Mouse (Mus musculus) activated CD4-positive, CD25-positive, alpha-beta regulatory T cell, adult 4 months (primary cell): ENCODE data around the gene Agbl1. TPM values are rescaled to one million over a fixed set of nuclear protein-coding genes. Genes with fewer than 3 reads are reported as not detected.
"Not testable (repeated sequence)": the region's sequence is repeated elsewhere in the genome, so short reads cannot be mapped to it uniquely, and the experiment has no call there.

Experiments used
- ATAC-seq: one replicate; pipeline ENCODE4 v1.8.0; 2017
- polyA plus RNA-seq, 2 experiments: library from polyadenylated mRNA; unstranded; fragments of 100-300 nt; shearing (Covaris generic); gene quantifications; one replicate each; pipeline ENCODE4 v1.2.1; 2017

Agbl1 gene
- polyA plus RNA-seq, 2 experiments from 2014 or later: not detected

DNA sequence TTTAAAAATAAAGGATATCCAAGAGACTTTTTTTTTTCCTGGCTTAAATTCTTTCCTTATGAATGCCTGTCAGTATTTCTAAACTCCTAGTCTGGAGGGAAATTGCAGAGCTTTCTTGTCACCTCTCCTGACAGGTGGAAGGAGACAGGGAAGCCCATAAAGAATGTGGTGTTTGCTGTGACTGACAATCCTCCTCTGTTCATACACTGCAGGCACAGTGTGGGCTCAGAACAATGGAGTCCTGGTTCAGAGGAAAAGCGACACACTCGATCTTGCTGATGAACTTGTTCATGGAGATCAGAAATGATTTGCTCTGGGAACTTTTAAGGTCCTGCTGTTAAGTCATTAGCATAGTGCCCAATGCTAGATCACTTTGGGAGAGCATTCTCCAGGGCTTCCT lies 368.1 kb downstream of the Agbl1 start:
- ATAC-seq: no peak

GRCm38 (mm10) chr7:76600050-76600690 lies 370.5 kb downstream of the Agbl1 start:
- no peak for ATAC-seq

- no peak for ATAC-seq
Measured at GRCm38 (mm10) chr7:76629528-76629927, 399.8 kb downstream of the Agbl1 start.

- ATAC-seq: no peak
Measured at GRCm38 (mm10) chr7:76650984-76651383, 421.3 kb downstream of the Agbl1 start.

- ATAC-seq: no peak
Measured at GRCm38 (mm10) chr7:76661072-76661471, 431.4 kb downstream of the Agbl1 start.

- ATAC-seq: no peak
Measured at GRCm38 (mm10) chr7:76674856-76675255, 445.2 kb downstream of the Agbl1 start.

- no peak for ATAC-seq
Measured at GRCm38 (mm10) chr7:76701224-76701623, 471.5 kb downstream of the Agbl1 start.

- not testable (repeated sequence) for ATAC-seq
Measured at GRCm38 (mm10) chr7:76732220-76732619, 502.5 kb downstream of the Agbl1 start.

GRCm38 (mm10) chr7:76777237-76777855 lies 547.7 kb downstream of the Agbl1 start:
- no peak for ATAC-seq

- ATAC-seq: no peak
Measured at GRCm38 (mm10) chr7:76780446-76780845, 550.8 kb downstream of the Agbl1 start.

GRCm38 (mm10) chr7:76788561-76789306 lies 559.0 kb downstream of the Agbl1 start:
- no peak for ATAC-seq

DNA sequence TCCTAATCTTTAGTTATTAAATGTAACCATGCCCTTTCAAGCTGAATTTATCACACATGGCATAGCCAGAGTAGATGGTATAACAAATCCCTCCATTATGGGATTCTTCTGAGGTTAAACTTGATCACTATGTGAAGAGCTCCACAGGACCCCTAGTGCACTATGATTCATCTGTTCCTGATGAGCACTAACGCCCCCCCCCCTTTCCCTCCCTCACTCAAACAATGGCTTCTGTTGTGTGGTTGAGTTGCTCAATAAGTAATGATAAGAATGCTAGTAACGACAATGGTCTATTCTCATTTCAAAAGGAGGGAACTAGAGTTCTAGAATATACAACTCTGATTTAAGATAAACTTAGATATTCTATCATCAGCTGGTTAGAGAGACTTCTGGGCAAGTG lies 560.4 kb downstream of the Agbl1 start:
- ATAC-seq: no peak

DNA sequence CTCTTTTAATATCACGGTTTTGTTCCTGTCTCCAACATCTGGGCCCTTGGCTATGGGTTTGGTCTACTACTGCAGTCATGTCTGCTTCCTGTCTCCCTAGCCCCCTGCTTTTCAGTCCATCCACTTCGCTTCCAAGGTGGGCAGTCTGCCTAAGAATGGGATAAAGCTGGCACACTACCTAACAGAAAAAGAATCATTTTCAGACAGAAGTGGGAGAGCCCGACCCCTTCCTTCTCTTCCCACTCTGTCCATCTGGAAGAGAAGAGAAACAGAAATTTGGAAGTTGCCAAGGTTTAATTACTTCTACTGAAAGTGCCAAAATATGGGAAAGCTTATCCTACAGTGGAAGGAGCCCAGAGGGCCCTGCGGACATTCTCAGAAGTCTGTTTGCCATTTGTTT lies 561.6 kb downstream of the Agbl1 start:
- no peak for ATAC-seq

- ATAC-seq: no peak
Measured at GRCm38 (mm10) chr7:76810003-76810402, 580.3 kb downstream of the Agbl1 start.

DNA sequence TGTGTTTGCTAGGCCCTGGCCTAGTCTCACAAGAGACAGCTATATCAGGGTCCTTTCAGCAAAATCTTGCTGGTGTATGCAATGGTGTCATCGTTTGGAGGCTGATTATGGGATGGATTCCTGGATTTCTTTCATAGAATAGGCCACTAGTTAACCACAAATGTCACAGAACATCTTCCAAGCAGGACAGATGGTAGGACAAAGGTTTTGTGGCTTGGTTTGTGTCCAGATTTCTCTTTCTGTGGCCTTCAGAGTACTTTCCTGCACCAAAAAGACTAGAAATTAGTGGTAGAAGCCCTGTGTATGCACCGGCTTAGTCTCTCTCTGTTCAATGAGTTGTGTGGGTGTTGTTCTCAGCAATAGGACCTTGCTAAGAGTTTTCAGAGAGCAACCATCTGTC lies 590.9 kb downstream of the Agbl1 start:
- no peak for ATAC-seq

- ATAC-seq: no peak
Measured at GRCm38 (mm10) chr7:76842146-76842545, 612.5 kb downstream of the Agbl1 start.

- ATAC-seq: no peak
Measured at GRCm38 (mm10) chr7:76889416-76890209, 659.9 kb downstream of the Agbl1 start.

DNA sequence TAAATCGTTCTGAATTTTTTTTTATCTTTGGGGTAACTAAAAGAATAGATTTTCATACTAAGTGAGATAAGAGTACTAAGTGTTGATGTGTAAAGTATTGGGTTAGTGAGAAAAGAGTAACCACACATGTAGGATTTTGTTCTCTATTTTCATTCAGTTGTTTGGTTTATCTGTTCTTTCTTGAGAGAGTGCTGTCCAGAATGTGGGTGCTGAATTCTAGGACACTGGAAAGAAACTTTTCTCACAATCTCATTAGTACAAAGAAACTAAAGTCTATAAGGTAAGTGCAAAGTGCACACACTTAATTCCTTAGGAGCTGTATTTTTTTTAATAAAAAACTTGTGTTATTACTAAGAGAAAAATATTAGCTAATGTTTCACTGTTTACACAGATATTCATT lies 674.4 kb downstream of the Agbl1 start:
- no peak for ATAC-seq

- no peak for ATAC-seq
Measured at GRCm38 (mm10) chr7:76911672-76912071, 682.0 kb downstream of the Agbl1 start.

DNA sequence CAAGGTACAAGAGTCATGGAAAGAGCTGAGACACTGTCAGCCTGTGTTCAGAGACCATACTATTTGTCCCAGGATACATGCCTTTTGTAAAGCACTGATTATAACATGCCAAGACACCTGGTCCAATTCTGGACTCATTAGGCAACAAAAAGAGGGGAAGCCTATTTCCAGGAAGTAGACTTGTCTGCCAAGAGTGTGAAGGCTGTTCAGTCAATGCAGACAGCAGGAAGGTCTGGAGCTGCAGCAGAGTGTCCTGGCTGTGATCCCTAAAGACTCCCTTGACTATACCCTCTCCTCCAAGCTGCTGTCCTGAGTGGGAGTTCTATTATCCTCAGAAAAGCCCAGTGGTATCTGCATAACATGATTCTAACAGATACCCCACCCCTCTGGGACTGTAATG lies 689.2 kb downstream of the Agbl1 start:
- ATAC-seq: no peak

- no peak for ATAC-seq
Measured at GRCm38 (mm10) chr7:76921671-76922070, 692.0 kb downstream of the Agbl1 start.

- no peak for ATAC-seq
Measured at GRCm38 (mm10) chr7:76935219-76935618, 705.5 kb downstream of the Agbl1 start.

- no peak for ATAC-seq
Measured at GRCm38 (mm10) chr7:76941531-76941930, 711.8 kb downstream of the Agbl1 start.
